8 mouse cellular contexts compared by ENCODE assay signal in the genomic region with DNA sequence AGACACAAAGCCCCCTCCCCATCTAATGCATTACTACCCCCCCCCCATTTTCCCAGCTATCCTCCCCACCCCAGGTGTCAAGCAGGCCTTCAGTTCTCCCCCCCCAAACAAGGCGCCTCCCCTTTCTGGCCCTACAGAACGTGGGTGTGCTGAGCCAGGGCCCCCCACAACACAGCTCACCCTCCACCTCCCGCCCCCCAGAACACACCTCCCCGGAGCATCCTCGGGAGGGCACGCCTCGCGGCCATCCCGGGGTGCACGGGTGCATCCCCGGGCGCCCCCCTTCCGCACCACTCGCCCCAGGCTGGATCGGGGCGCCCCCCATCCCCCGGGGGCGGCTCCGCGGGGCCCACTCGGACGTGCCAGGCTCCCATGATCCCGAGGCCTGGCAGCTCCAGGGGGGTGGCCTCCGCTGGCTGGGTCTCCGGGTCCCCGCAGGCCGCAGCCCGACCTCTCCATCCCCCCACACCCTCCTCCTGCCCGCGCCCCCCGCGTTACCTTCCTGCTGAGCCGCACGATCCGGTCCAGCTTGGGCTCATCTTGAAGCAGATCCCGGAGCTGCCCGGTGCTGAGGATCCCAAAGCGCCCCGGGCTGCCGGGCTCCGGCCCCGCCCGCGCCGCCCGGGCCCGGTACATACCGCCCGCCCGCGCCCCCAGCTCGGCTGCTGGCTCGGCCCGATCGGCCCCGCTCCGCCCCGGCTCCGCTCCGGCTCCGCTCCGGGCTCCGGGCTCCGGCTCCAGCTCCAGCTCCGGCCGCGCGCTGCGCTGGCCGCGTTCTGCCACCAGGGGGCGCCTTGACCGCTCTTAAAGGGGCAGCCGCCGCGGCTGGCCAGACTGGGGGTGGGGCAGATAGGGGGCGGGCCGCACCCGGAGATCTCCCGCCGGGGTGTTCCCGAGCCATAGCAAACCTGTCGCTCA. TPM values are rescaled to one million over a fixed set of nuclear protein-coding genes. Genes with fewer than 3 reads are reported as not detected.
DNase-seq lines count a peak whose midpoint lies in the region; ATAC-seq lines count a peak whose summit lies in the region.

TSS of gene Vps37d (minus strand) at position 703 of the 918 bp plus-strand sequence.

- peak within 1 kb of the TSS; percentile 81 for H3K4me3 ChIP-seq in intestine, embryonic 14.5 days (ENCODE audit: low read depth, low read length)

- peak; percentile 90 for DNase-seq in adipocyte (ENCODE audit: low spot score)
- peak; percentile 77 for DNase-seq in embryo, embryonic 10 days (ENCODE audit: low spot score)
- peak; percentile 93 for DNase-seq in gastrocnemius, postnatal 14 days
- DNase-seq in intestine, embryonic 14.5 days (ENCODE audit: low spot score): peak; percentile 99
- DNase-seq in left cerebral cortex, postnatal 14 days (ENCODE audit: low spot score in 2 of 2): peak; percentile 88 to 96
- DNase-seq in mesoderm, embryonic 11.5 days (ENCODE audit: low read depth, low spot score): peak; percentile 95
- peak; percentile 77 to 85 for DNase-seq in right cerebral cortex, postnatal 36 days (ENCODE audit: low spot score in 2 of 2)
- peak; percentile 88 for DNase-seq in yolk sac, embryonic 10.5 days (ENCODE audit: low spot score)

- no peaks in the 10 kb centered on the region for H3K9me3 ChIP-seq in intestine, embryonic 14.5 days (ENCODE audit: control insufficient read depth, low read length)

- H3K4me1 ChIP-seq in intestine, embryonic 14.5 days (replicated peaks; ENCODE audit: control insufficient read depth, insufficient read depth, low read length): peaks cover 17% of the 10 kb centered on the region

- peak within 1 kb of the TSS; percentile 91 for H3K9ac ChIP-seq in intestine, embryonic 14.5 days (ENCODE audit: low read length)

- intact Hi-C loops in gastrocnemius, postnatal 14 days (cut with DNase I; ENCODE audit: low total_unique reads): loop anchor here (10.0 kb wide), 1 partner anchor 63 kb away; no protein-coding TSS in a partner anchor
- intact Hi-C loops in left cerebral cortex, postnatal 14 days (cut with DNase I): loop anchor here (2.0 kb wide), 1 partner anchor 61 kb away; no protein-coding TSS in a partner anchor

- H3K27me3 ChIP-seq in intestine, embryonic 14.5 days (replicated peaks; ENCODE audit: control insufficient read depth, insufficient read depth, low read length): 0 out of 2 replicates have a peak, but pooled peaks cover 2% of the 10 kb centered on the region

- peak; percentile 86 for ATAC-seq in intestine, embryonic 14.5 days (replicated peaks; ENCODE audit: low FRiP score, low TSS enrichment, low read depth)

- WGBS in intestine, embryonic 14.5 days: 1% methylated on average over 78 of the region's 83 CpGs

- H3K27ac ChIP-seq in intestine, embryonic 14.5 days (ENCODE audit: low read depth): peak within 1 kb of the TSS; percentile 73; the same call in 1 of the 2 replicates

- H3K4me2 ChIP-seq in intestine, embryonic 14.5 days (ENCODE audit: low read length): peak within 1 kb of the TSS; percentile 65

- peaks cover 7% of the 10 kb centered on the region for H3K36me3 ChIP-seq in intestine, embryonic 14.5 days (ENCODE audit: control insufficient read depth, insufficient read depth, low read length)

RNA-seq across cellular contexts. Expression of gene Vps37d, which starts in this region (rescaled TPM):
- total RNA-seq in gastrocnemius, postnatal 14 days (2021): 1 to 10 TPM in 1 of 2 experiments, under 1 TPM in 1; 0.84 to 1.7 TPM
- polyA plus RNA-seq in intestine, embryonic 14.5 days (2014; fragmentation: Nextera tagmentation; extraction: Ambion mirVana): 7.0 and 7.5 TPM in 2 replicates
- total RNA-seq in left cerebral cortex, postnatal 14 days (2021): 10 to 100 TPM; 23.6 to 30.9 TPM

Comparison
In these comparisons a context has a peak if more than half of its experiments do, and no peak if none do; other contexts are left out.
1. Peak in every context shown above with its lines: DNase-seq, ATAC-seq, H3K4me3 ChIP-seq and H3K27ac ChIP-seq.
2. RNA of gene Vps37d (total RNA-seq): 23.6 to 30.9 TPM in left cerebral cortex, postnatal 14 days; 0.84 to 1.7 TPM in gastrocnemius, postnatal 14 days; every median in the first group is over 4 times any median in the second.